Mouse (Mus musculus) olfactory bulb, adult 2 months (tissue): Measurements from ENCODE around the gene Gm11020.

Experiments
- CTCF ChIP-seq: fragments of 200-500 bp; IDR thresholded peaks from 2 replicates; pipeline ENCODE4 v1.5.1; 2012; ENCODE audit warnings: low read depth, mild to moderate bottlenecking, low read length, moderate library complexity; ENCODE audit not compliant: insufficient read depth
- POLR2A ChIP-seq: fragments of 200-500 bp; IDR thresholded peaks from 2 replicates; pipeline ENCODE4 v1.6.1; 2012; ENCODE audit warnings: mild to moderate bottlenecking, low read depth, low read length, moderate library complexity; ENCODE audit not compliant: insufficient read depth

DNA sequence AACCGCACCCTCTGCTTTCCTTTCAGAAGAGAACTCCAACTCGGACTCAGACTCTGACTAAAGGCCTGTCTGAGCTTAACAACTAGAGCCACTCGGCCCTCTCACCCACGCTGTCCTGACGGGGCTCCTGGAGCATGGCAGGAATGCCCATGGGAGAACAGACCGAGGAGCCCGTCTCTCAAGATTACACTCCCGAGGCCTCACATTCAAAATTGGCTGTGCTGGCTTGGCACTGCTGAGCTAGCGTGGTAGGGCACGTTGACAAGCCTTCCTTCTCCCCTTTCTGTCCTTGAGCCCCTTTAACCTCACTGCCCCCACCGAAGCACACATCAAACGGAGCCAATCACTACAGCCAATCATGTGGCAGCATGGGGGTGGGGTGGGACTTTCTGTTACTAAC, 25.3 kb downstream of the Gm11020 start:
- TF ChIP-seq CTCF, result no peak
- TF ChIP-seq POLR2A, result no peak
